1 mouse cellular context compared by ENCODE assay signal in the genomic region with DNA sequence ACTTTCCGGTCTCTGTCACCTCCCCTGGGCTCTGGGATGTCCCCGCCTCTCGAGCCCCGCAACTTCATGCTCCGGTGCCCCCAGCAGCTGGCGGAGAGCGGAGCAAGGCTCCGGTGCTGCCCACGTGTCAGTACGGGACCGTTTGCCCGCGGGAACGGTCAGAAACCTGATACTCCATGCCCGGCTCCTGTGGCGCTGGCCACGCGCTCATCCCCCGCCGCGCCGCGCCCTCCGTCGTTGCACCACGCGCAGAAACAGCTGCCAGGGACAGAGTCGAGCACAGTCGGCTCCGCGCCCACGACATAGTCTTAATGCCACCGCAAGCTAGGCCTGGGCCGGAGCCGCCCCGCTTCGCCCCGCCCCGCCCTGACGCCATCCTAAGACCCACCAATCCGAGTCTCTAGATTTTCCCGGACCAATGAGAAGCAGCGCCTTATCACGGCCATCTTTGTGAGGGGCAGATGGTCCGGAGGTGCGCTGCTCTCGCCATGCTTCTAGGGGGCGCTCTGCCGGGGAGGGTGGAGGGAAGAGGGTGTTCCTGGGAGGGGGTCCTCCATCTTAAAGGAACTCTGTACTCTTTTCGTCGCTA.
TF ChIP-seq lines count a peak whose summit lies in the region.

No protein-coding gene starts in this region.

TF ChIP-seq in MEL, 35 proteins besides CTCF, POLR2A, EP300 and RAD21 (continued from another document):
- peak; percentile 94 for TF ChIP-seq SIN3A (IDR thresholded peaks at IDR 0.05; ENCODE audit: low read length)
- no peak; the same call in 1 of the 2 replicates for TF ChIP-seq KAT2A (conservative IDR thresholded peaks at IDR 0.05; ENCODE audit: low read depth, low read length)
- TF ChIP-seq MEF2A (IDR thresholded peaks at IDR 0.05; ENCODE audit: extremely low read depth, insufficient replicate concordance, low read depth, low read length, poor library complexity, severe bottlenecking): no peak
- no peak for TF ChIP-seq ZNF384 (IDR thresholded peaks at IDR 0.05; ENCODE audit: low read depth, low read length)
- no peak for TF ChIP-seq MYB (IDR thresholded peaks at IDR 0.05; ENCODE audit: low read depth, low read length)
- TF ChIP-seq CHD2 (IDR thresholded peaks at IDR 0.05; ENCODE audit: low read length): no peak
- TF ChIP-seq MAX (IDR thresholded peaks at IDR 0.05; ENCODE audit: low read length): peak; percentile 84
- TF ChIP-seq ETS1 (IDR thresholded peaks at IDR 0.05; ENCODE audit: low read depth, low read length): 0 out of 2 replicates have a peak, but pooled peaks have one; percentile 26
- TF ChIP-seq MXI1 (IDR thresholded peaks at IDR 0.05; ENCODE audit: low read depth, low read length): peak; percentile 97
- peak; percentile 96 for TF ChIP-seq NELFE (IDR thresholded peaks at IDR 0.05; ENCODE audit: low read depth, low read length)
- TF ChIP-seq POLR2AphosphoS2 (IDR thresholded peaks at IDR 0.05; ENCODE audit: low read length): peak; percentile 94
- no peak for TF ChIP-seq ZC3H11A (IDR thresholded peaks at IDR 0.05; ENCODE audit: low read depth, low read length)
- no peak for TF ChIP-seq CHD1 (IDR thresholded peaks at IDR 0.05; ENCODE audit: low read depth, low read length)
- peak; percentile 89 for TF ChIP-seq TCF12 (IDR thresholded peaks at IDR 0.05; ENCODE audit: low read depth, low read length)
- no peak for TF ChIP-seq GABPA (IDR thresholded peaks at IDR 0.05; ENCODE audit: low read depth, low read length)
- TF ChIP-seq TBP (IDR thresholded peaks at IDR 0.05; ENCODE audit: low read depth, low read length): peak; percentile 90
- no peak for TF ChIP-seq TAL1 (IDR thresholded peaks at IDR 0.05; ENCODE audit: low read length)
- TF ChIP-seq RCOR1 (IDR thresholded peaks at IDR 0.05; ENCODE audit: low read depth, low read length): no peak
- peak; percentile 94 for TF ChIP-seq GATA1 (IDR thresholded peaks at IDR 0.05; ENCODE audit: low read depth, low read length)
- no peak for TF ChIP-seq SMC3 (IDR thresholded peaks at IDR 0.05; ENCODE audit: low read depth, low read length)
- peak; percentile 95; the same call in 1 of the 2 replicates for TF ChIP-seq MAZ (IDR thresholded peaks at IDR 0.05; ENCODE audit: low read depth, low read length)
- no peak for TF ChIP-seq ZKSCAN1 (IDR thresholded peaks at IDR 0.05; ENCODE audit: low read depth, low read length)
- TF ChIP-seq HCFC1 (IDR thresholded peaks at IDR 0.05; ENCODE audit: low read depth, low read length): peak; percentile 84
- no peak; the same call in 1 of the 2 replicates for TF ChIP-seq NRF1 (IDR thresholded peaks at IDR 0.05; ENCODE audit: insufficient read depth, low read depth, low read length, poor library complexity, severe bottlenecking)
- peak; percentile 22; the same call in 1 of the 2 replicates for TF ChIP-seq USF1 (IDR thresholded peaks at IDR 0.05; ENCODE audit: low read depth, low read length)
- no peak for TF ChIP-seq E2F4 (IDR thresholded peaks at IDR 0.05; ENCODE audit: borderline replicate concordance, low read depth, low read length)
- TF ChIP-seq ELF1 (IDR thresholded peaks at IDR 0.05; ENCODE audit: low read depth, low read length): no peak
- TF ChIP-seq BHLHE40 (IDR thresholded peaks at IDR 0.05; ENCODE audit: borderline replicate concordance, low read depth, low read length): no peak
